Mouse (Mus musculus): ENCODE measurements at regions not wholly inside any gene's neighbourhood (a gene's known extent, or its start where the extent isn't known, plus 50 kb on each side); places are given as distances from the start of the nearest gene placed in this dataset.

DNA sequence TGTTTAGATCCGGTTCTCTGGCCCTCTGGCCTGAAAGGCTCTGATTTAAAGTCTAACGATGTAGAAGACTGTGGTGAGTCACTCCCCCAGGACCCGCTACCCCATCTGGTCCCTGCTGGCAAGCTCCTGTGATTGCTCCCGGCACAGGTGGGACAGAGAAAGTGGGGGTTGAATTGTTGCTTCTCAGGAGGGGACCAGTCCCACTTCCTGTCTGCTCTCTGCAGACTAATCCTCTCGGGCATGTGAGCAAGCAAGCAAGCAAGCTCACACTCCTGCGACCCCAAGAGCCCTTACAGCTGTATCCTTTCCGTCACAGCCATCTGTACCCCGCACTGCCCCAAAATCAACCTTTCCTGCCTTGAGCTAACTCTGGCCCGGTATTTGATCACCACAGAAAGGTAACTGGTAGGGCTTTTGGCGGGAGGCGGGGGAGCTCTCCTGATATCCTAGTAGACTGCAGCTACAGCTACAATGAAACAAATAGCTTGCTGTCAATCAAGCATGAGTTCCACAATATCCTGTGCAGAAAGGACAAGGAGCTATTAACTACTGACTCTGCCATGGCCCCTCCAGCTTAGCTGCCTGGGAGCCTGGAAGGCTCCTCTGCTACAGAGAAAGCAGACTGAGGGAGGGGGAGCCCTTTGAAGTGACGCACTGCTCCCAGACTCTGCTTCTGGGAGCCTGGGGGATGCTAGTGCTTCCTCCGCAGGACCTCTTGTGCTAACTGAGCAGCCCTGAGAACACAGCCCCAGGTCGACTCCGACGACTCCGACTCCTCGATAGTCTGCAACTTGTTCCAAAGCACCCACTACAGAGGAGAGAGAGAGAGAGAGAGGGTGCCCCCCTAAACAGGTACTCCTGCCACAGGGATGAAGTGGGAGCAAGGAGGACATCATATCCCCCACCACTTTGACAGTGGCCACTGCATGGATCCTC, 82.4 kb downstream of the Irs2 start:
- TF ChIP-seq CTCF (IDR thresholded peaks at IDR 0.05; ENCODE audit: extremely low read depth, insufficient read depth, insufficient read length, insufficient replicate concordance), result no peak
- TF ChIP-seq POLR2A (IDR thresholded peaks at IDR 0.05; ENCODE audit: low read depth, low read length), result no peak
